Mouse (Mus musculus) olfactory bulb, adult 2 months (tissue): ENCODE results near the gene Wtap. TPM values are rescaled to one million over a fixed set of nuclear protein-coding genes. Genes with fewer than 3 reads are reported as not detected.
"Not testable (repeated sequence)": the region's sequence is repeated elsewhere in the genome, so short reads cannot be mapped to it uniquely, and the experiment has no call there.

ENCODE experiments used
- H3K27ac ChIP-seq: fragments of 200-500 bp; 2 replicates; pipeline ENCODE4 v1.5.1; 2012; ENCODE audit warnings: low read depth, low read length; ENCODE audit not compliant: insufficient read depth
- H3K4me1 ChIP-seq: fragments of 200-500 bp; 2 replicates; pipeline ENCODE4 v1.6.1; 2012; ENCODE audit warnings: low read length; ENCODE audit not compliant: control insufficient read depth, insufficient read depth
- H3K4me3 ChIP-seq: fragments of 200-500 bp; 2 replicates; pipeline ENCODE4 v1.5.1; 2012; ENCODE audit warnings: mild to moderate bottlenecking, low read depth, low read length, moderate library complexity; ENCODE audit not compliant: insufficient read depth
- CTCF ChIP-seq: fragments of 200-500 bp; IDR thresholded peaks from 2 replicates; pipeline ENCODE4 v1.5.1; 2012; ENCODE audit warnings: low read depth, mild to moderate bottlenecking, low read length, moderate library complexity; ENCODE audit not compliant: insufficient read depth
- POLR2A ChIP-seq: fragments of 200-500 bp; IDR thresholded peaks from 2 replicates; pipeline ENCODE4 v1.6.1; 2012; ENCODE audit warnings: mild to moderate bottlenecking, low read depth, low read length, moderate library complexity; ENCODE audit not compliant: insufficient read depth
- WGBS: fragments of 180-500 bp; shearing (Covaris S2); methylation state at CpG from one replicate; pipeline ENCODE4 v1.1.7; 2018; 5-methylcytosine and 5-hydroxymethylcytosine counted together
- polyA plus RNA-seq: library from polyadenylated mRNA; stranded (reverse); fragments of >200 nt; gene quantifications from 2 replicates; pipeline ENCODE4 v1.2.4, GENCODE M21; 2012; ENCODE audit warnings: low replicate concordance; ENCODE audit not compliant: missing spikeins, insufficient read depth, insufficient read length

Gene Wtap
- polyA plus RNA-seq, 1 experiment, result not detected

- H3K4me1 ChIP-seq, result no peaks in the 10 kb centered on the region; the same call in 1 of the 2 replicates
- no peak overlapping the region for H3K4me3 ChIP-seq
- TF ChIP-seq POLR2A (no peak), CTCF (no peak)
- 70% methylated on average over 2 of the region's 2 CpGs for WGBS
- no peak overlapping the region for H3K27ac ChIP-seq
Observed at GRCm38 (mm10) chr17:12973851-12974250, 20.1 kb downstream of the Wtap start.

GRCm38 (mm10) chr17:12967173-12967572 is 26.8 kb downstream of the Wtap start:
- Histone ChIP-seq H3K4me1 (no peaks in the 10 kb centered on the region; the same call in 1 of the 2 replicates), H3K4me3 (no peak overlapping the region), H3K27ac (no peak overlapping the region)
- 86% methylated on average over 2 of the region's 2 CpGs for WGBS
- TF ChIP-seq POLR2A, result no peak

- WGBS, result 83% methylated on average over 3 of the region's 3 CpGs
- Histone ChIP-seq H3K27ac (no peak overlapping the region), H3K4me3 (no peak overlapping the region), H3K4me1 (peaks cover 3% of the 10 kb centered on the region; the same call in 1 of the 2 replicates)
- no peak for TF ChIP-seq POLR2A
- no peak for TF ChIP-seq CTCF
Observed at GRCm38 (mm10) chr17:12963476-12963875, 30.5 kb downstream of the Wtap start.

- under 1% methylated on average over 42 of the region's 42 CpGs for WGBS
- Histone ChIP-seq H3K4me1 (peaks cover 3% of the 10 kb centered on the region; the same call in 1 of the 2 replicates), H3K27ac (peak within 1 kb of the TSS; percentile 66), H3K4me3 (peak within 1 kb of the TSS; percentile 73)
- TF ChIP-seq CTCF, result no peak
- TF ChIP-seq POLR2A, result peak; percentile 85
Observed at GRCm38 (mm10) chr17:12960331-12960873, 33.6 kb downstream of the Wtap start, which contains the start of gene Acat2. TSS of gene Acat2 (minus strand) at chr17:12960747.

DNA sequence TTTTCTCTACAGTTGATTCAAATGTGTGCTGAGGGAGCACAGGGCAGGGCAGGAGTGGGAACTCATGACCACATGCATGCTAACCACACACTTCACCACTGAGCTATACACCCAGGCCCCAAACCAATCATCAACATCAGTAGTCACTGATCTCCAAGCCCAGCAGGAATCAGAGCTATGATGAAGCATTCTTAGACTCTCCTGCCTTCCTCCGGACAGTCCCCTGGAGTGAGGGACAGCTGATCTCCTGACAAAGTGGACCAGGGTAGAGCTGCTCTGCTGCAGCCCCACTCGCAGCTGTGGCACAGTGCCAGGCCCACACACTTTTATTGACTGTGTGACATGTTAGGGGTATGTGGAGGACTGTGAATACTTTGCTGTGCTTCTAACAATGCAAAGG is 34.6 kb downstream of the Wtap start:
- 3% methylated on average over 2 of the region's 2 CpGs for WGBS
- H3K27ac ChIP-seq, H3K4me3 ChIP-seq, H3K4me1 ChIP-seq: not testable (repeated sequence)

- H3K4me3 ChIP-seq, result no peak overlapping the region
- 84% methylated on average over 8 of the region's 8 CpGs for WGBS
- peaks cover 3% of the 10 kb centered on the region; the same call in 1 of the 2 replicates for H3K4me1 ChIP-seq
- TF ChIP-seq CTCF (no peak), POLR2A (no peak)
- no peak overlapping the region for H3K27ac ChIP-seq
Observed at GRCm38 (mm10) chr17:12956664-12957063, 37.3 kb downstream of the Wtap start.

DNA sequence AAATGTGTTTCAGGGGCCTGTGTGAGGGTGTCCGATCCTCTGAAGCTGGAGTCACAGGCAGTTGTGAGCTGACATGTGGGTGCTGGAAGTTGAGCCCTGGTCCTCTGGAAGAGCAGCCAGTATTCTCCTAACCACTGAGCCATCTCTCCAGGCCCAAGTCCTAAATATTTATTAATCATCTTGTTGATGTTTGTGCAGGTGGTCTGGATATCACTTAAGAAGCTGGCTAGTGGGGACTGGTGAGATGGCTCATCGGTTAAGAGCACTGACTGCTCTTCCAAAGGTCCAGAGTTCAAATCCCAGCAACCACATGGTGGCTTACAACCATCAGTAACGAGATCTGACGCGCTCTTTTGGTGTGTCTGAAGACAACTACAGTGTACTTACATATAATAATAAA is 44.3 kb downstream of the Wtap start:
- no peaks in the 10 kb centered on the region for H3K4me1 ChIP-seq
- no peak overlapping the region for H3K4me3 ChIP-seq
- TF ChIP-seq CTCF, result no peak
- TF ChIP-seq POLR2A, result no peak
- 94% methylated on average over 5 of the region's 5 CpGs for WGBS
- H3K27ac ChIP-seq, result no peak overlapping the region

- TF ChIP-seq CTCF, result no peak
- no peak for TF ChIP-seq POLR2A
- H3K27ac ChIP-seq, result no peak overlapping the region
- 93% methylated on average over 6 of the region's 6 CpGs for WGBS
Observed at GRCm38 (mm10) chr17:12942459-12943162, 51.4 kb downstream of the Wtap start.

DNA sequence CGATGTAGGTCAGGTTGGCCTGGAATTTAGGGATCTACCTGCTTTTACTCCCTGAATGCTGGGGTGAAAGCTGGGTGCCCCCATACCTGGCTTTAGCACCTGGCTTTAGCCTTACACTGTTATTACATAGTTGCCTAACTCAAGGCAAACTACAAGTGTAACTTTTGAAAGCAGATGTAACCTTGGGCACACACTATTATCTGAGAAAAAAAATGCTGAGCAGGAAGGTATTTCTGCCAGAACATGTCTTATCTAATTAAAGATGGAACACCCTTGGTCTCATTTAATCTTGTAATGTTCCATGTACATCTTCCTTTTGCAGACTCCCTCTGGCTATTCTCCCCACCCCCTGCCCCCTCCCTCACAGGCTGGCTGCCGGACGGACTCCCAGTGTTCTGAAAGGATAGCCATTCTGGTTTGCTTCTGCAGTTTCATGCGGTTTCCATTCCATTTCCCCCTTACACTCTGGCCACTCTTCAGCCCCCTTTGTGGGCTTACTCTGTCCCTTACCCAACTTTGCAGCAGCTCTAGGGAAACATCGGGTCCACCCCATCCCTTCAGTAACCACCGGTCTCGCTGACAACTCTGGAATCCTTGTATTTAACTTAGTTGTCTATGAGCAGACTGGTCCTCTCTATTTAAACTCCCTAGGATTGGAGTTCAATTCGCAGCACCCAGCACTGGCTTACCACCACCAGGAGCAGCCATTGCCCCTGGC is 52.3 kb downstream of the Wtap start:
- TF ChIP-seq POLR2A (no peak), CTCF (no peak)
- H3K4me3 ChIP-seq, result no peak overlapping the region
- peaks cover 4% of the 10 kb centered on the region for H3K4me1 ChIP-seq
- no peak overlapping the region for H3K27ac ChIP-seq
- 66% methylated on average over 8 of the region's 8 CpGs for WGBS

More at GRCm38 (mm10) chr17:12942459-12943162, 51.4 kb downstream of the Wtap start:
- H3K4me1 ChIP-seq, result peaks cover 4% of the 10 kb centered on the region
- H3K4me3 ChIP-seq, result no peak overlapping the region
